Mouse (Mus musculus) olfactory bulb, adult 2 months (tissue): ENCODE measurements at regions not wholly inside any gene's neighbourhood (a gene's known extent, or its start where the extent isn't known, plus 50 kb on each side); places are given as distances from the start of the nearest gene placed in this dataset.

Experiments
- CTCF ChIP-seq: fragments of 200-500 bp; IDR thresholded peaks from 2 replicates; pipeline ENCODE4 v1.5.1; 2012; ENCODE audit warnings: low read depth, mild to moderate bottlenecking, low read length, moderate library complexity; ENCODE audit not compliant: insufficient read depth
- POLR2A ChIP-seq: fragments of 200-500 bp; IDR thresholded peaks from 2 replicates; pipeline ENCODE4 v1.6.1; 2012; ENCODE audit warnings: mild to moderate bottlenecking, low read depth, low read length, moderate library complexity; ENCODE audit not compliant: insufficient read depth

GRCm38 (mm10) chr9:62590407-62591195 lies 53.8 kb upstream of the Coro2b start:
- TF ChIP-seq POLR2A (no peak), CTCF (no peak)
